Mouse (Mus musculus): ENCODE data around the gene Hes3. TPM values are rescaled to one million over a fixed set of nuclear protein-coding genes. Genes with fewer than 3 reads are reported as not detected.
A peak's percentile ranks its signal among the peaks of the same experiment; 100 is the strongest.

The Hes3 gene
- under 1 TPM; 0.30 to 0.37 TPM for total RNA-seq (2021)

GRCm38 (mm10) chr4:152291562-152291961, at the start of gene Hes3:
Hes3 (minus strand) TSS chr4:152291662.
- DNase-seq (ENCODE audit: low spot score in 2 of 2), result no peak
- intact Hi-C loops (cut with DNase I), result no loop called here

GRCm38 (mm10) chr4:152340584-152341284, 49.3 kb upstream of the Hes3 start:
- intact Hi-C loops (cut with DNase I), result loop anchor here (2.0 kb wide), 1 partner anchor 94 kb away; no protein-coding TSS in a partner anchor
- no peak for DNase-seq (ENCODE audit: low spot score in 2 of 2)

GRCm38 (mm10) chr4:152339293-152339790, 47.9 kb upstream of the Hes3 start:
- DNase-seq (ENCODE audit: low spot score in 2 of 2), result no peak
- intact Hi-C loops (cut with DNase I), result loop anchor here (5.0 kb wide), 1 partner anchor 153 kb away; no protein-coding TSS in a partner anchor

GRCm38 (mm10) chr4:152338419-152339292, 47.2 kb upstream of the Hes3 start, which contains the start of gene Chd5:
Chd5 (plus strand) TSS chr4:152338651.
- intact Hi-C loops (cut with DNase I), result loop anchor here (5.0 kb wide), 1 partner anchor 154 kb away; no protein-coding TSS in a partner anchor
- DNase-seq (ENCODE audit: low spot score in 2 of 2), result peak; percentile 78

- intact Hi-C loops (cut with DNase I), result loop anchor here (5.0 kb wide), 1 partner anchor 155 kb away; no protein-coding TSS in a partner anchor
These were observed 46.3 kb upstream of the Hes3 start for GRCm38 (mm10) chr4:152337772-152338171.

GRCm38 (mm10) chr4:152333587-152333986, 42.1 kb upstream of the Hes3 start:
- DNase-seq (ENCODE audit: low spot score in 2 of 2), result no peak
- intact Hi-C loops (cut with DNase I), result no loop called here

More at GRCm38 (mm10) chr4:152337772-152338171, 46.3 kb upstream of the Hes3 start:
- DNase-seq (ENCODE audit: low spot score in 2 of 2), result no peak

- intact Hi-C loops (cut with DNase I), result no loop called here
- DNase-seq (ENCODE audit: low spot score in 2 of 2), result peak; percentile 66 to 77
These were observed 41.5 kb upstream of the Hes3 start for GRCm38 (mm10) chr4:152332952-152333351.

- peak in 1 of 2 experiments; percentile 42 for DNase-seq (ENCODE audit: low spot score in 2 of 2)
- intact Hi-C loops (cut with DNase I), result no loop called here
These were observed 37.2 kb upstream of the Hes3 start for GRCm38 (mm10) chr4:152328691-152329090.

- intact Hi-C loops (cut with DNase I), result no loop called here
These were observed 35.1 kb upstream of the Hes3 start for GRCm38 (mm10) chr4:152326543-152326942.

GRCm38 (mm10) chr4:152325574-152326411, 34.3 kb upstream of the Hes3 start, which contains the start of gene Rpl22:
Rpl22 (plus strand) TSS chr4:152325742.
- intact Hi-C loops (cut with DNase I), result no loop called here
- peak; percentile 94 to 98 for DNase-seq (ENCODE audit: low spot score in 2 of 2)

More at GRCm38 (mm10) chr4:152326543-152326942, 35.1 kb upstream of the Hes3 start:
- no peak for DNase-seq (ENCODE audit: low spot score in 2 of 2)

- DNase-seq (ENCODE audit: low spot score in 2 of 2), result no peak
- intact Hi-C loops (cut with DNase I), result no loop called here
These were observed 33.4 kb upstream of the Hes3 start for GRCm38 (mm10) chr4:152324641-152325562.

- intact Hi-C loops (cut with DNase I), result no loop called here
- DNase-seq (ENCODE audit: low spot score in 2 of 2), result no peak
These were observed 30.0 kb upstream of the Hes3 start for GRCm38 (mm10) chr4:152321464-152321863.

GRCm38 (mm10) chr4:152318517-152319234, 27.2 kb upstream of the Hes3 start, which contains the start of gene Rnf207:
Rnf207 (minus strand) TSS chr4:152318993.
- peak; percentile 59 for DNase-seq (ENCODE audit: low spot score in 2 of 2)
- intact Hi-C loops (cut with DNase I), result no loop called here

GRCm38 (mm10) chr4:152317631-152318033, 26.2 kb upstream of the Hes3 start:
- no peak for DNase-seq (ENCODE audit: low spot score in 2 of 2)
- intact Hi-C loops (cut with DNase I), result no loop called here

- intact Hi-C loops (cut with DNase I), result no loop called here
These were observed 24.2 kb upstream of the Hes3 start for GRCm38 (mm10) chr4:152315498-152316213.

GRCm38 (mm10) chr4:152313934-152314333, 22.5 kb upstream of the Hes3 start:
- intact Hi-C loops (cut with DNase I), result no loop called here
- no peak for DNase-seq (ENCODE audit: low spot score in 2 of 2)

More at GRCm38 (mm10) chr4:152315498-152316213, 24.2 kb upstream of the Hes3 start:
- DNase-seq (ENCODE audit: low spot score in 2 of 2), result peak in 1 of 2 experiments; percentile 41

- peak in 1 of 2 experiments; percentile 36 for DNase-seq (ENCODE audit: low spot score in 2 of 2)
- intact Hi-C loops (cut with DNase I), result no loop called here
These were observed 21.8 kb upstream of the Hes3 start for GRCm38 (mm10) chr4:152313211-152313632.
